Mouse (Mus musculus) testis, adult 10 weeks (tissue): ENCODE measurements around the gene Malrd1. TPM values are rescaled to one million over a fixed set of nuclear protein-coding genes. Genes with fewer than 3 reads are reported as not detected.

Experiments
- polyA plus RNA-seq: library from polyadenylated mRNA; stranded (reverse); fragments of 350-450 nt; fragmentation: Illumina TruSeq; extraction: RNeasy Lipid Tissue Mini Kit (QIAGEN cat#74804); gene quantifications from one replicate; pipeline ENCODE4 v1.2.3, GENCODE M21; 2014; ENCODE audit warnings: low read depth, low replicate concordance

Gene Malrd1
- polyA plus RNA-seq: 0.43 TPM

GRCm38 (mm10) chr2:15526241-15526924 lies at the start of gene Malrd1:
TSS of gene Malrd1 (plus strand) at chr2:15526479.

